Mouse (Mus musculus): ENCODE data around the gene Bivm. TPM values are rescaled to one million over a fixed set of nuclear protein-coding genes. Genes with fewer than 3 reads are reported as not detected.

Gene Bivm
- total RNA-seq (2021) = 10 to 100 TPM; 38.5 to 39.3 TPM
- long read RNA-seq, experiment 1, partial matches to known transcripts = 1 of 10 reads
- long read RNA-seq, experiment 1, other reads (novel, unspliced or antisense) = 5 of 10 reads
- long read RNA-seq, experiment 2, transcript Bivm-202 (10 exons, 3,570 nt) = major isoform, 5 of 10 reads
- long read RNA-seq, experiment 2, partial matches to known transcripts = 2 of 10 reads
- long read RNA-seq, experiment 2, other reads (novel, unspliced or antisense) = 3 of 10 reads

DNA sequence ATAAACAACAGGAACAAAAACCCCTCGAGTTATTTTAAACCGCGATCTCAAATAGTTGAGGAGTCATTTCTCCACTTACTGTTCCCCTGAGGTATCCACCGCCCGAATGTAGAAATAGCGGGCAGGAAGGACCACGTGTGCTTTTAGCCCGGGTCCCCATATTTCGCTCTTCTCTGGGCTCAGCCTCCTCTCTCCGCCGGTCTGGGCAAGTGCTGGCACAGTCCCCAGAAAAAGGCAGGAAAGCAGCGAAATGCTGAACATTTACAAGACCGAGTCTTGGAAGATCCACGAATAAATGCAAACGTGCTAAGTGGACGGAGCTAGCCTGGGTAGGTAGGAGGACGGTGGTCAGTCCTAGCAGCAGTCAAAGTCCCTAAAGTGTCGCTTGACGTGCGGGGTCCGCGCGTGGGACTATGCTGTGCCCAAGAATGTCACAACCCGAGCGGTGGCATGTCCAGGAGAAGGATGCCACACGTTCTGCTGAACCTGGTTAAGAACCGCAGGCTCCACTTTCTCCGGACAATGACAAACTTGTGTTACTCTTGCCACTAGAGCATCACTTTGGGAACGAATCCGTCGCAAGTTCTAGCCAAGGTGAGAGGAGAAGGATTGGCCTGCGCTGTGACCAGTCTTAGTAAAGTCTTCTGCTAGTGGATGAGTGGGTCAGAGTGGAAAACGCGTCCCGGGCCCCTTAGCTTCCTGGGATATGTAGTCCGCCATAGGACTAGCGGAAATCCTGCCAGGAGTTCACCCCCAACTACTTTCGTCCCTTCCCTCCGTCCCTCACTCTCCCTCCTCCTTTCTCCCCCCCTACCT is at the start of gene Bivm, which contains the start of gene Kdelc1:
Bivm (plus strand) TSS at position 719 of the 816 bp plus-strand sequence.
Kdelc1 (minus strand) TSS at position 570 of the 816 bp plus-strand sequence.
- DNase-seq (ENCODE audit: low spot score in 2 of 2) = peak; percentile 94 to 97
- intact Hi-C loops (cut with DNase I) = no loop called here

DNA sequence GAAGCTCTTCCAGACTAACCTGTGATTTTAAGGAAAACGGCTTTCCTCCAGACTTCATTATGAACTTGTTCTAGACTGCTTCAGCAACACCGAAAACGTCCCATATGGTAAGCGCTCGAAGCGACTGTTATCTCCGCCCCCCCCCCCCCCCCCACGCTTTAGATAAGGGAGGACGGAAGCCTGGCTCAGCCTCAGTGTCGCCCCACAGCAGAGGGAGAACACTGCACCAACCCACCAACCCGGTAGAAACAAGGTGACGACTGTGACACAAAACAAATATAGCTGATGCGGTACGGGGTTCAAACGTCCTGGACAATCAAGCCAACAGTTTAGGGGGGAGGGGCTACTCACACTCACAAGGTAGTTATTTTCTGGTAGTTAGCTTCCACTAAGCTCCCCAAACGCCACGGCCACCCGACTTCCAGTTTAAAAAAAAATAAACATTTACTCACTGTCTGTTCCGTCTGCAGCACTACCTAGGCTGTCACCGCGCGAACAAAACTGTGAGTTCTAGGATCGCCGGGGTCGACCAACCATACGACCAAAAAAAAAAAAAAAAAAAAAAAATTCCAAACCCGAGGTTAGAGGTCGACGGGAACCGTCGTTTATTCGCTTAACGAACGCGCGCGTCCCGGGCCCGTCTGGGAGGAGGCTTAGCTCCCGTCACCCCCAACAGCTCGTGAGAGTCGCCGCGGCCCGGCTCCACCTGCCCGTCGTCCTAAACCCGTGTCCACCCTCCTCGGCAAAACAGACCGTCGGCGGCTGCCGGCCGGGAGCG is 17.1 kb upstream of the Bivm start:
- intact Hi-C loops (cut with DNase I) = no loop called here
- peak in 1 of 2 experiments; percentile 25 for DNase-seq (ENCODE audit: low spot score in 2 of 2)

DNA sequence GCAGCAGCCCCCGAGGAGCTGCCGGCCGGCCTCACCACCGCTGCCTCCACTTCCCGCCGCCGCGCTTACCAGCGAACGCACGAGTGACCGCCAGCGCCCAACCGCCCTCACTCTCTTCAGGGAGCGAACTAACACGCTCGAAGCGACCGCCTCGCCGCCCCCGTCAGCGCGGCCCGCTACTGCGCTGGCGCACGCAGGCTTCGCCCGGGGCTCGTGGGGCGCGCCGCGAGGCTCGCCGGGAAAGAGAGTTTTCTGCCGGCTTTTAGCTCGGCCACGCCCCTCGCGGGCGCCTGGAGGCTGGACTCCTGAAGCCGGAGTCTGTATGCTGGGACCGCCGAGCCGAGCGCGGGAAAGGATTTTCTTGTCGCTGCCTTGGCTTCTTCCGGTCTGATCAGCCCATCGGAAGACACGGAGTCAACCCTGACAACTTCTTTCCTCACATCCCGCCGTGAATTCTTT is 16.5 kb upstream of the Bivm start, which contains the start of gene Tex30:
Tex30 (minus strand) TSS at position 183 of the 459 bp plus-strand sequence.
- peak; percentile 94 to 96 for DNase-seq (ENCODE audit: low spot score in 2 of 2)
- intact Hi-C loops (cut with DNase I) = no loop called here

DNA sequence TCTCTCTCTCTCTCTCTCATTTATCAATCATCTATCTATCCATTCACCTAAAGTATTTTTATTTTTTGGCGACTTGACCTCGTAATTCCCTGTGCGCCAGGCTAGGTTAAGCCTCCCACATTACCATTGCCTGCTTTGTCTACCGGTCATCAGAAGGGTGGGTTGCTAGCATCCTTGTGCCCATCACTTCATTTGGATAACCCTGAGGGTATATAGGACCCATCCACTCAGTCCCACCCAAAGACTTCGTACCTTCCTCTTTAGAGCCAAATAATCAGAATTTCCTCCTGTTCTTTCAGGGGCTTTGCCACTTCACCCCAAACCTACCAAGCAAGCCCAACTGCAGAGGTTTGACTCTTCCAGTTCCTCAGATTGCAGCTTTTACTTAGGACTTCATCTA is 15.8 kb upstream of the Bivm start:
- no peak for DNase-seq (ENCODE audit: low spot score in 2 of 2)
- intact Hi-C loops (cut with DNase I) = no loop called here

DNA sequence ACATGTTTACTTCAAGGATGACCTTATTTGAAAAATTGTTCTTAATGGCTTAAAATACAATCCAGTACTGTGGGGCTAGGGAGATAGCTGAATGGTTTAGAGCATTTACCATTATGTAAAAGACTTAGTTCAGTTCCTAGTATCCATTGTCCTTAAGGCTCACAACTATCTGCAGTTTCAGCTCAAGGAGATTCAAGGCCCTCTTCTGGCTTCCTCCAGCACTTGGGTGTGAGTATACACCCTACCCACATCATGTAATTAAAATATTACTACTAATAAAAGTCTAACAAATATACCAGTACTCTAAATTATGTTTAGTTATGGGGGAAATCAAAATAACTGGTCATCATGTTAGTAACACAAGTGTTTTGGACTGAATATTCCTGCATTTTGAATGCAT is 1.2 kb upstream of the Bivm start:
- intact Hi-C loops (cut with DNase I) = no loop called here
- no peak for DNase-seq (ENCODE audit: low spot score in 2 of 2)

DNA sequence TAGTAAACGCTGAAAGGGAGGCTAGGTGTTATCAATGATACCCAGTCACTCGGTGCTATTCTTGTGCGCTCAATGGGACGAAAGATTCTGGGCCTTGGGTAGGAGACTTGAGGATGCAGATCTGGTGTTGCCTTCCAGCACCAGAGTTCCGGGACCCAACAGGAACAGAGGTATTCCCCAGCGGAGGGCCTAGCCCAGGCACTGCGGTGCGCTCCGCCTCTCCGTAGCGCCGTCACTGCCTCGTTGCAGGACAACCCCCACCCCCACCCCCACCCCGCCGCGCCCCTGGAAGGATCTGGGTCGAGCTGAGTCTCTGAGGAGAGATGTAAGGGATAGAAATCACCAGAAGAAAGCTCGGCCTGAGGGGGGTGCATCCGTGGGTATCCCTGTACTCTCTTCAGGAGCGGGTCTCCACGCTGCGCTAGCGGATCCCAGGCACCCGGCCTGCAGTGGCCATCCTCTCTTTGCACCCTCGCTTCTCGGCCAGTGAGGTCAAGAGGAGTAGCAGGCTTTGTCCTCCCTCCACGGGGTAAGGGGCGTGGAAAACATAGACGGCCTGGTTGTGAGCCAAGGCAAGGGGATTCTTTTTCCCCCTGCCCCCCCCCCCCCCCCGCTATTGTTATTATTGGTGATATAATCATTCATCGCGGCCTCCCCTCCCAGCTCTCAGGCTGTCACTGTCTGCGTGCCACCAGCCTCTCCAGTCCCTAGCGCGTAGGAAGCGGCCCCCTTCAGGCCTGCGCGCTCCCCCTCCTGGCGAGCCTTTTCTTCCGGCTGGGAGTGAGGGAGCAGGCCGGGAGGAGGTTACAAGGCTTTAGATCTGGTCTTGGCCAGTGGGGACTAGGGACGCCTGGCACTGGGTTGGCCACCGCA is 680 bp downstream of the Bivm start:
- peak; percentile 79 for DNase-seq (ENCODE audit: low spot score in 2 of 2)
- intact Hi-C loops (cut with DNase I) = no loop called here

DNA sequence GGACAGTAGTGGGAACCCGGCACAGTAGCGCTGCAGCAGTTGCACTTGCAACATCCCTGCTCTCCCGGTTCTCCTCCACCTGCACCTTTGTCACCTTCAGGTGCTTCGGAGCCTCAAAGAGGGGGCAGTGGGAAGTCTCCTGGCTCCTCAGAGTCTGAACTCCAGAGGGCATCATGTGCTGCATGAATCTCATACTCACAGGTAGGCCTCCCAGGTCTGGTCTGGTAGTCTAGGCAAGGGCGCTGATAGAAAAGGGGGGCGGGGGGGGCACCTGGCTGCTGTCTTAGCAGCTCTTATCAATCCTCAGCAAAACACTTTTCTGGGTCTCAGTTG is 1.3 kb downstream of the Bivm start:
- intact Hi-C loops (cut with DNase I) = no loop called here
- no peak for DNase-seq (ENCODE audit: low spot score in 2 of 2)

DNA sequence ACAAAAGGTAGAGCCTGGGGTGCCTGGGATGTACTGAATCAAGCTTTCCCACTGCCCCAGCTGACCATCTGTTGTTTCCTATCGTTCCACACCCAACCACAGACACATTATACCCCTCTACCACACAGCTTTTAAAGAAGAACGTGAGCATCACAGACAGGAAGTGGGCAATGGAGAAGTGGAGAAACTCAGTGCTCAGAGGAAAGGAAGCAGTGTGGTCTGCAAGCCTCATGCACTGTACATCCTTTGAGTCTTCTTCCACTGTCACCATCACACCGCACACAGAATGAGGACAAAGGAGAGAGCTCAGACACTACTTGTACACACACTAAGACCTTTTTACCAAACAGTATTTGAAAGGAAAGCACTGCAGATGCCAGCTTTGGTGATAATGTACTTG is 3.5 kb downstream of the Bivm start:
- DNase-seq (ENCODE audit: low spot score in 2 of 2) = no peak
- intact Hi-C loops (cut with DNase I) = no loop called here

DNA sequence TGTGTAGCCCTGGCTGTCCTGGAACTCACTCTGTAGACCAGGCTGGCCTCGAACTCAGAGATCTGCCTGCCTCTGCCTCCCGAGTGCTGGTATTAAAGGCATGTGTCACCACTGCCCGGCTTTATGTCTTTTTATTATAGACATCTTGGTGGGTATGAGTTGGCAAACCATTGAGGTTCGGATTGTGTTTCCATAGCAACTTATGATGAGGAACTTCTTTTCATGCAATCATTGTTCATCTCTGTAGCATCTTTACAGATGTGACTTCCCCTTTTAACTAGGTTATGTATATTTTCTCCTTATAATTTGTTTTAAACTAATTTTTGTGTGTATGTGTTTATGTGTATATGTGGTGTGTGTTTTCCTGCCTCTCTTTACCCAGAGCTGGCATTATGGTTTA is 6.8 kb downstream of the Bivm start:
- DNase-seq (ENCODE audit: low spot score in 2 of 2) = no peak

DNA sequence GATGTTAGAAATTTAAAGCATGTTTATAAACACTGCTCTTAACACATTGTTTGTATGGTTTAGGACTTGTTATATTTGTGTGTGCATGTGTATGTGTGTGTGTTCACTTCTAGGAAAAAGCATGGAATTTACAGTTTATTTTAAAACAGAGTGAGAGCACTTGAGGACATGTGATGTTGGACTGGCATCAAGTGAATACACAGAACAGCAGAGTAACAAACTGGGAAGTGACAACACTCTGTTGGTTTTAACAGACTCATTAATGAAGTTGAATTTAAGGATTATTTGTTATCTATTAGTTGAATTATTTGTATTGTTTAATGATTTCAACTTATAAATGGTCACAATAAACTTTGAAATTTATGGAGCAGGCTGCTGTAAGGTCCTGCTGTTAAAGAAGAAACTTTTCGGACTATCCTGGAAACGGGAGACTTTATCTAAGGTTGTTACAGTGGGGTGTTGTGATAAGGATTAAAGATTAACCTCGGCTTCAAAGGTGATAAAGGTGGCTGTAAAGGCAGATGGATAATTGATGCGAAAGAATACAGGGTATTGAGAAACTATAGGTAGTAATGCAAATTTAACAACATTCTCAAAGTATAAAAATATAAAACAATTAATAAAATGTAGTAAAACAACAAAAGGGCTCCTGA is 11.3 kb downstream of the Bivm start:
- intact Hi-C loops (cut with DNase I) = no loop called here
- no peak for DNase-seq (ENCODE audit: low spot score in 2 of 2)

More for the DNA sequence above, 6.8 kb downstream of the Bivm start:
- intact Hi-C loops (cut with DNase I) = no loop called here

DNA sequence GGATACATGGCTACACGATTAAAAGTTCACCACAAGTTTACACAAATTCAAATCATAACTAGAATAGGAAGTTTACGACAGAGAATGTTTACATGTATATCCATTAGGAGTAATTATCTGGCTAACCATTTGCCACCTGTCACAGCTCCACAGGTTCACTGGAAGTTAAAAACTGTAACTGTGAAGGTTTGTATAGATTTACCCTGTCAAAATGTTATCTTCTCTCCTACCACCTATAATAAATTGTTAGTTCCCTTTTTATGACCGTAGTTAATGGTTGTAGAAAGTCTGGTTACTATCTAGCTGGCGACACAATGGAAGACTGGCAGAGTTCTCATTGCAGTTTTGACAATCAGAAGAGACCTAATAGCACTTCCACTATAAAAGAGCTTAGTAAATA is 21.5 kb downstream of the Bivm start:
- intact Hi-C loops (cut with DNase I) = no loop called here
- DNase-seq (ENCODE audit: low spot score in 2 of 2) = no peak

DNA sequence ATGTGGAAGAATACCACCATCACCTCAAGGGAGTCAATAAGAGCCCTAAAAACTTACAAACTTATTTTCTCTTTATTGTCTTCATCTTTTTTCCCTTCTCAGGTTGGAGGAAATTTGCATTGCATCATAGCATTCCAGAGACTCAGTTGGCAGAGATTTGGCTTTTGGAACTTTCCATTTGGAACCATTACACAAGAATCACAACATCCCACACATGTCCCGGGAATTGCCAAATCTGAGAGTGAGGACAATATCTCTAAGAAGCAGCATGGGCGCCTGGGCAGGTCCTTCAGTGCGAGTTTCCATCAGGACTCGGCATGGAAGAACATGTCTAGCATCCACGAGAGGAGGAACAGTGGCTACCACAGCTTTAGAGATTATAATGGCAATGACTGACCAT is 24.0 kb downstream of the Bivm start:
- DNase-seq (ENCODE audit: low spot score in 2 of 2) = no peak
- intact Hi-C loops (cut with DNase I) = no loop called here

DNA sequence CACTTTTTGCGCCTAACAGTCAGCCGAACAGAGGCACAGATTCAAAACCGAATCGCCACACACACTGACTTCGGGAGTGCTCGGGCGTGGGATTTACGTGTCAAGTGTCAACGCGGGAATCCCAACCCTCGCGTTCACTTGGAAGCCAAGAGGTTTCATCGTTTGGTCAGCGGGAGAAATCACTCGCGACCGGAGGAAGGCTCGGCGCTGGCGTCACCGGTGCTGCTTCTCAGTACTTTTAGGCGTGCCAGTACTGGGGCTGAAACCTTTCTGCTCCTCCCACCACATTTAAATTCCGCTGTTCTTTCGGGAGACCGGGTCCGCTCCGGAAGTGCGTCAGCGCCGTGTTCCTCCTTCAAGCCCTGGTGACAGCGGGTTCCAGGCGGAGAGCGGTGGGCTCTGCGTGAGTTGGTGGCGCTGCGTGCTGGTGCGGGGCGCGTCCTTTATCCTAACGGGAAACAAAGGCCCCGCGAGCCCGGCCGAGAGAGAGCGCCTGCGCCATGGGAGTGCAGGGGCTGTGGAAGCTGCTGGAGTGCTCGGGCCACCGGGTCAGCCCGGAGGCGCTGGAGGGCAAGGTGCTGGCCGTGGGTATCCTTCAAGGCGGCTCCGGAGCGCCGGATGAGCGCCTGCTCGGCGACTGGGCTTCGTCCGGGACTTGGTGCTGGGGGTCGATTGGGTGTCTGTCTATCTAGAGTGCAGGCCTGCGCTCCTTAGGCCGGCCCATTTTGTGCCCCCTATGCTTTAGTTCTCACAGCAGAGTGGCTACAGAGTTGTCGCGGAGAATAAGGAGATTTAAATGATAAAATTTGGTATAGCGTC is 29.0 kb downstream of the Bivm start, which contains the start of gene Ercc5:
Ercc5 (plus strand) TSS at position 182 of the 819 bp plus-strand sequence.
- peak; percentile 86 to 87 for DNase-seq (ENCODE audit: low spot score in 2 of 2)
- intact Hi-C loops (cut with DNase I) = no loop called here

DNA sequence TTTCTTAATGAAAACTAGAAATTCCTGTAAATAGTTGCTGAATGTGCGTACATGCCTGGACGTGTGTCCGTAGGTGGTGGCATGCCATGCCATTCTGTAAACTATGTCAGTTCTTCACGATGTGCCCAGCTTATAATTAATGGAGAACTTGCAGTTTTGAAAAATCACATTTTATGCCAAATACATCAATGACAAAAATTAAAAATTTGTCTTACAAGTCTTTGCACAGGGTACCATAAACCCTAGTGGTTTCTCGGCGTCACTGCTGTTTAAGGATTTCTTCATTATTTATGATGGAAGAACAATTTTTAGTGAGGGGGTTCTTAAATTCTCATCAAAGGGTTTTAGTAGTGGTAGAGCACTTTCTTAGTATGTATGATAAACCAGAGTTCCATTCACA is 29.9 kb downstream of the Bivm start:
- intact Hi-C loops (cut with DNase I) = no loop called here
- no peak for DNase-seq (ENCODE audit: low spot score in 2 of 2)

DNA sequence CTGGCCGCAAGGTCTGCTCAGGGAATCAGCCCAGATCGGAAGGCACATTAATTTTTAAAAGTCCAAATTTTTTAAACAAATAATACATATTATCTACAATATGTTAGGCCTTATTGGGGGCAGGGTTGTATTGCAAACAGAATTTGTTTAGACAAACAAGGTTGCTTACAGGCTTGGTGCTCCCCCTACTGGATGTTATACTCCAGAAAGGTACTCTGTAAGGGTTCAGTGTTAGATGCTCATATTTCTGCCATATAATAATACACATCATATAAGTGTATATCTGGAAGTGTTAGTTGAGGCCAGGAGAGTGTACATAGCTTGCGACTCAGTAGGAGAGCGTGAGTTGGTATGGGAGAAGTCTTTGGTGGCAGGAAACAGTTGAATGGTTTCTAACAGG is 36.5 kb downstream of the Bivm start:
- intact Hi-C loops (cut with DNase I) = no loop called here
- DNase-seq (ENCODE audit: low spot score in 2 of 2) = no peak

DNA sequence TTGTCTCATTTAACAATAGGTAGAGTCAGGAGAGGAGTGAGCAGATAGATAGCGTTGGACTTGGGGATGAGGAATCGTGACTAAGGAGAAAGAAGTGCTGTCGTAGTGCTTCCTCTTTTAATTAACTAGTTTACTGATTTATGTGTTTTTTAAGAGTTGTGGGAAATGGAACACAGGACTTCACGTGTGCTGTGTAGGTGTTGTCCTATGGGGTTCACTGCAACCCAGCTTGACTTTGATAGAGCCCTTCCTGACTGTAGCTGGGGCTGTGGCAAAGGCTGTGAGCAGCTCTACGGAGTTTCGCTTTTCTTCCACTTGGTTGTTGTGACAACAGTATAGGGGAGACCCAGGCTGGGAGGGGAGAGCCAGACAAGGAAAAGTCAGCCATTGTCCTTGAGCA is 39.6 kb downstream of the Bivm start:
- DNase-seq (ENCODE audit: low spot score in 2 of 2) = no peak
- intact Hi-C loops (cut with DNase I) = no loop called here

DNA sequence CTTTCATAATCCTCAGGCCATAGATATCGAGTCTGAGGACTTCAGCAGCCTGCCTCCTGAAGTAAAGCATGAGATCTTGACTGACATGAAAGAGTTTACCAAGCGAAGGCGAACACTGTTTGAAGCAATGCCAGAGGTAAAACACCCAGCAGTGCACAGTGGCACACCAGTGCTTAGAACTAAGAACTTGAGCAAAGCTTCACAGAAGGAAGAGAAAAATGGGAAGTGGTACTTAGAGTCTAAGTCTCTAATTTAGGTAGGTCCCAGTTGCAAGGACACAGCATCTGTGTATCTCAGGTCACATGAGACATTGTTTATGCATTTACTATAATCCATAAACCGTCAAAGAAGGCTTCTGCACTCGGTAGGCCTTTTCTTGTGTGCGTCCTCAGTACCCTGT is 43.1 kb downstream of the Bivm start:
- intact Hi-C loops (cut with DNase I) = no loop called here

DNA sequence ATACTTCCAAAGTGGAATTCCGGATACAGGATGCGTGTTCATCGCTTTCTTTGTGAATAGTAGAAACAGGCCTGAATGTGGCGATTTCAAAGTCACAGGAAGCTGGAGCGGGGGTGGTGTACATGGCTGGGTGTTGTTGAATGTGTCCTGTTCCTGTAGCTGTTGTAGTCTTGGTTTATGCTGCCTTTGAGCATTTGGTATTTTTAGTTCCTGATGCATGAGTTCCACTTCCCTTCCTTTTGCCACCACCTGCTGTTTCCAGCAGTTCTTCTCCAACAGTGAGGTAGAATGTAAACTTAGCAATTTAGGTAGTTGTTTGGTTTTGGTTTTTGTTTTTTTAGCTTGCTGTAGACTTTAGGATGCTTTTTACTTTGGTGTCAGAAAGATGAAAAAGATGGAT is 43.6 kb downstream of the Bivm start:
- intact Hi-C loops (cut with DNase I) = no loop called here
- DNase-seq (ENCODE audit: low spot score in 2 of 2) = no peak

More for the DNA sequence above, 43.1 kb downstream of the Bivm start:
- no peak for DNase-seq (ENCODE audit: low spot score in 2 of 2)
